Mouse (Mus musculus) testis, adult 2 months (tissue): ENCODE measurements around the gene Fxyd2. TPM values are rescaled to one million over a fixed set of nuclear protein-coding genes. Genes with fewer than 3 reads are reported as not detected.

Source experiments
- H3K27ac ChIP-seq: fragments of 200-500 bp; 2 replicates; pipeline ENCODE4 v1.5.1; 2012; ENCODE audit warnings: low read depth, low read length; ENCODE audit not compliant: control insufficient read depth, insufficient read depth
- H3K27me3 ChIP-seq: fragments of 200-500 bp; 2 replicates; pipeline ENCODE4 v1.6.1; 2012; ENCODE audit warnings: mild to moderate bottlenecking, low read length, moderate library complexity; ENCODE audit not compliant: control insufficient read depth, insufficient read depth
- H3K36me3 ChIP-seq: fragments of 200-500 bp; 2 replicates; pipeline ENCODE4 v1.6.1; 2012; ENCODE audit warnings: mild to moderate bottlenecking, low read length; ENCODE audit not compliant: control insufficient read depth, insufficient read depth
- H3K4me1 ChIP-seq: fragments of 200-500 bp; 2 replicates; pipeline ENCODE4 v1.6.1; 2012; ENCODE audit warnings: low read length; ENCODE audit not compliant: control insufficient read depth, insufficient read depth
- H3K4me3 ChIP-seq: fragments of 200-500 bp; 2 replicates; pipeline ENCODE4 v1.5.1; 2012; ENCODE audit warnings: low read depth, mild to moderate bottlenecking, low read length, moderate library complexity, mixed read lengths; ENCODE audit not compliant: control insufficient read depth
- CTCF ChIP-seq: fragments of 200-500 bp; IDR thresholded peaks from 2 replicates; pipeline ENCODE4 v1.5.1; 2012; ENCODE audit warnings: low read depth, mild to moderate bottlenecking, inconsistent platforms, low read length, moderate library complexity; ENCODE audit not compliant: control insufficient read depth, insufficient read depth, insufficient replicate concordance
- POLR2A ChIP-seq: fragments of 200-500 bp; IDR thresholded peaks from 2 replicates; pipeline ENCODE4 v1.6.1; 2012; ENCODE audit warnings: low read depth, mild to moderate bottlenecking, inconsistent platforms, low read length, moderate library complexity; ENCODE audit not compliant: control insufficient read depth
- polyA plus RNA-seq: library from polyadenylated mRNA; depleted of rRNA; stranded (reverse); fragments of >200 nt; gene quantifications from 2 replicates; pipeline ENCODE4 v1.2.3, GENCODE M21; 2012; rRNA removed

The Fxyd2 gene
- polyA plus RNA-seq, 1 experiment, result 45.8 TPM

DNA sequence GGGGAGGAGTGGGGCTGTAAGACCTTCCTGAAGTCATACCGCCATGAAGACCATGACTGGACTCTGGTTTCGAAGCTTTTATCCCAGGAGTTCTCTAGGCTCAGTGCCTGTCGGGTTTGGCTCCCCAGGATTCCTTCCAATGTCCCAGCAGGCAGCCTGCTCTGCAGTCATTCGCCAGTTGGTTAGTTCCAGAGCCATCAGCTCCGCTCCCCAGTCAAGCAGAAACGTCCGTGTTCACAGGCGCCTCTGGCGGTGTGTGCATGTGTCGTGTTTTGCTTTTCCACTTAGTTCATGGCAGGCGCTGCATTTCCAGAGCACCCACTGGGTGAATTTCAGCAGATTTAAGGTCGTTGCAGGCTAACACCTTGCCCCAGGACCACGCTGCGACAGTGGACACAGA lies 58.9 kb downstream of the Fxyd2 start:
- no peaks in the 10 kb centered on the region for H3K27me3 ChIP-seq
- no peaks in the 10 kb centered on the region for H3K4me1 ChIP-seq
- TF ChIP-seq CTCF (no peak), POLR2A (no peak)
- H3K27ac ChIP-seq, result no peak overlapping the region
- H3K36me3 ChIP-seq, result no peaks in the 10 kb centered on the region
- H3K4me3 ChIP-seq, result no peak overlapping the region

Other genes with a start within 250 kb of the Fxyd2 start
- gene BC049352, start 217.7 kb upstream of the Fxyd2 start, polyA plus RNA-seq, result 0.38 and 0.69 TPM in 2 replicates
- 0.06 and 0.22 TPM in 2 replicates for gene Tmprss4, start 195.6 kb upstream of the Fxyd2 start, polyA plus RNA-seq
- gene Il10ra, start 130.5 kb upstream of the Fxyd2 start, polyA plus RNA-seq, result 0.94 and 1.0 TPM in 2 replicates
- gene Tmprss13, start 80.6 kb upstream of the Fxyd2 start, polyA plus RNA-seq, result 0.24 and 0.44 TPM in 2 replicates
- 35.9 and 50.1 TPM in 2 replicates for gene Fxyd6, start 29.5 kb upstream of the Fxyd2 start, polyA plus RNA-seq
- 25.8 and 32.4 TPM in 2 replicates for gene Dscaml1, start 27.0 kb downstream of the Fxyd2 start, polyA plus RNA-seq